Mouse (Mus musculus): Measurements from ENCODE around the gene Tenm4. TPM values are rescaled to one million over a fixed set of nuclear protein-coding genes. Genes with fewer than 3 reads are reported as not detected.

Gene Tenm4
- total and polyA plus RNA-seq, 3 experiments, result 9.2 to 15.2 TPM; not detected in 1

DNA sequence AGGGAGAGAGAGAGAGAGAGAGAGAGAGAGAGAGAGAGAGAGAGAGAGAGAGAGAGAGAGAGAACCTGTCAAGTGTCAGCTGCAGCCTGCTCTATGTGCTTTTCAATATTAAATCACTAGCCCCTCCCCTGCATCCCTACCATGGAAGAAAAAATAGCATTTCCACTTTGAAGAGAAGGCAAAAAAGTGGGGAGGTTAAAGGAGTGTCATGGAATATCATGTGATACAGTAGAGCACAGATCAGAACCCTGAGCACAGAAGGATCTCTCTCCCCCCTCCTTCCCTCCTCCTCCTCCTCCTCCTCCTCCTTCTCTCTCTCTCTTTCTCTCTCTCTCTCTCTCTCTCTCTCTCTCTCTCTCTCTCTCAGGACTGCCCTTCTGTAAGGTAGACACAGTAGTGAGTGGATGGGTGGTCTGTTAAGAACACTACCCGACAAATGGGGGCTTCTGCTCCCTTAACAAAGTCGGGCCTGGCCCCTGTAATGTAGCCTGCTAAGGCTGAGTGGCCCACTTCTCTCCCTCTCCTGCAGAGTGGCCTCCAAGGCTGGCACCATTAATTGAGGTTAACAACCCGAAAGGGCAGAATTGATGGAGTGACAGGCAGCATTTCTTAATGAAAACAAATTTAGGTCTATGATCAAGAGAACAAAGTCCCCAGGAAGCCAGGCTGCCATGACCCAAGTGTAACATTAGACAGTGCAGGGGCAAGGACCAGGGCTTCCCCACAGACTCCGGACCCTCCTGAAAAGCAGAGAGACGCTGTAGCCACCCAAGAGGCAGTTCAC is 361.1 kb downstream of the Tenm4 start (continued):
- TF ChIP-seq USF2 (IDR thresholded peaks at IDR 0.05; ENCODE audit: borderline replicate concordance in 1 of 2, insufficient read depth in 1 of 2, low read depth in 1 of 2, low read length in 2 of 2) (no peak), MEF2A (IDR thresholded peaks at IDR 0.05; ENCODE audit: extremely low read depth, insufficient replicate concordance, low read depth, low read length, poor library complexity, severe bottlenecking) (no peak), KAT2A (conservative IDR thresholded peaks at IDR 0.05; ENCODE audit: low read depth, low read length) (no peak)

- no peaks in the 10 kb centered on the region for H3K27me3 ChIP-seq (ENCODE audit: control insufficient read depth in 1 of 2, insufficient read depth in 2 of 2, low read length in 2 of 2)
- no peaks in the 10 kb centered on the region for H3K9me3 ChIP-seq (replicated peaks; ENCODE audit: insufficient read depth, low read length)
- no peak overlapping the region for H3K9ac ChIP-seq (ENCODE audit: control insufficient read depth, low read depth, low read length, poor library complexity, severe bottlenecking)
- no peak overlapping the region for H3K27ac ChIP-seq (ENCODE audit: control insufficient read depth, low read depth, low read length)
- DNase-seq (ENCODE audit: low read depth, low spot score), result no peak
- TF ChIP-seq MEF2A (IDR thresholded peaks at IDR 0.05; ENCODE audit: extremely low read depth, insufficient replicate concordance, low read depth, low read length, poor library complexity, severe bottlenecking) (no peak), TAL1 (IDR thresholded peaks at IDR 0.05; ENCODE audit: low read length) (no peak), POLR2AphosphoS2 (IDR thresholded peaks at IDR 0.05; ENCODE audit: low read length) (no peak), RCOR1 (IDR thresholded peaks at IDR 0.05; ENCODE audit: low read depth, low read length) (no peak), ZC3H11A (IDR thresholded peaks at IDR 0.05; ENCODE audit: low read depth, low read length) (no peak), NELFE (IDR thresholded peaks at IDR 0.05; ENCODE audit: low read depth, low read length) (no peak), MAX (IDR thresholded peaks at IDR 0.05; ENCODE audit: low read length) (no peak), ZMIZ1 (IDR thresholded peaks at IDR 0.05; ENCODE audit: low read depth, low read length) (no peak), ETS1 (IDR thresholded peaks at IDR 0.05; ENCODE audit: low read depth, low read length) (no peak)
- no peak overlapping the region for H3K4me3 ChIP-seq (ENCODE audit: control insufficient read depth in 1 of 2, insufficient read depth in 1 of 2, low read depth in 2 of 2, low read length in 2 of 2)
- no peaks in the 10 kb centered on the region for H3K36me3 ChIP-seq (ENCODE audit: control insufficient read depth in 1 of 2, insufficient read depth in 2 of 2, low read length in 2 of 2)
- H3K4me1 ChIP-seq (ENCODE audit: control insufficient read depth in 1 of 2, insufficient read depth in 2 of 2, low read length in 2 of 2), result no peaks in the 10 kb centered on the region
- no peaks in the 10 kb centered on the region for H3K79me2 ChIP-seq (ENCODE audit: control insufficient read depth, insufficient read depth, low read length, poor library complexity)
Observed at GRCm38 (mm10) chr7:96532804-96533400, 361.9 kb downstream of the Tenm4 start.

DNA sequence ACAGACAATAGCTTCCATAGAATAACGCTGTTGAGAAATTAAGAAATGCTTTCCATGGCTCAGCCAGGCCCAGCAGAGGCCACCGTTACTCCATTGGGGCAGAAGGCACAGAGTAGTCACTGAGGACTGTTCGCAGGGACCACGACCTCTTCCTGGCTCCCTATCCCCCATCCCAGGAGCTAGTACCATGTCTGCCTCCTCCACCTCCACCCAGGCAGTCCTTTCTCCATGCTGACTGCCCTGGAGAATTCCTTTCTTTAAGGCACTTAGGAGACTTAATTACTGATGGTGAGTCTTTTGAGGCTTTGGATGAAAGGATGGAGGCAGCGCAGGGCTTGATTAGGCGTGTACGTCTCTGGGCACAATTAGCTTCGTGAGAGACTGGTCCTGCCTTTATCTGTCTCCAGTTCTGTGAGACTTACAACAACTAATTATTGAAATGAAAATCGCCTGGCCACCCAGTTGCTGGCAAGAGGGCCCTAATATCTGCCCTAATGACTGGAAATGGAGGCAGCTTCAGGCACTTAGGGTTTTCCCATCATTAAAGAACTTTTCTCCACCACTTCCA is 365.4 kb downstream of the Tenm4 start:
- Histone ChIP-seq H3K4me1 (ENCODE audit: control insufficient read depth in 1 of 2, insufficient read depth in 2 of 2, low read length in 2 of 2) (no peaks in the 10 kb centered on the region), H3K79me2 (ENCODE audit: control insufficient read depth, insufficient read depth, low read length, poor library complexity) (no peaks in the 10 kb centered on the region), H3K4me3 (ENCODE audit: control insufficient read depth in 1 of 2, insufficient read depth in 1 of 2, low read depth in 2 of 2, low read length in 2 of 2) (no peak overlapping the region), H3K27ac (ENCODE audit: control insufficient read depth, low read depth, low read length) (no peak overlapping the region), H3K9ac (ENCODE audit: control insufficient read depth, low read depth, low read length, poor library complexity, severe bottlenecking) (no peak overlapping the region), H3K36me3 (ENCODE audit: control insufficient read depth in 1 of 2, insufficient read depth in 2 of 2, low read length in 2 of 2) (no peaks in the 10 kb centered on the region), H3K9me3 (replicated peaks; ENCODE audit: insufficient read depth, low read length) (no peaks in the 10 kb centered on the region), H3K27me3 (ENCODE audit: control insufficient read depth in 1 of 2, insufficient read depth in 2 of 2, low read length in 2 of 2) (no peaks in the 10 kb centered on the region)
- no peak for DNase-seq (ENCODE audit: low read depth, low spot score)
- TF ChIP-seq SMC3 (IDR thresholded peaks at IDR 0.05; ENCODE audit: low read depth, low read length), result no peak
- TF ChIP-seq ZMIZ1 (IDR thresholded peaks at IDR 0.05; ENCODE audit: low read depth, low read length), result no peak
- no peak for TF ChIP-seq TAL1 (IDR thresholded peaks at IDR 0.05; ENCODE audit: low read length)
- no peak for TF ChIP-seq MYC (IDR thresholded peaks at IDR 0.05; ENCODE audit: low read depth, low read length)
- TF ChIP-seq USF2 (IDR thresholded peaks at IDR 0.05; ENCODE audit: borderline replicate concordance in 1 of 2, insufficient read depth in 1 of 2, low read depth in 1 of 2, low read length in 2 of 2), result no peak
